Mouse (Mus musculus) cerebellum, adult (tissue): ENCODE measurements at regions not wholly inside any gene's neighbourhood (a gene's known extent, or its start where the extent isn't known, plus 50 kb on each side); places are given as distances from the start of the nearest gene placed in this dataset.

Experiments
- ATAC-seq: cut with Nextera tagmentation; 2 replicates; pipeline ENCODE4 v1.9.2; 2017; ENCODE audit warnings: mild to moderate bottlenecking, moderate library complexity, mixed read lengths; ENCODE audit not compliant: insufficient number of reproducible peaks, low FRiP score, low TSS enrichment

DNA sequence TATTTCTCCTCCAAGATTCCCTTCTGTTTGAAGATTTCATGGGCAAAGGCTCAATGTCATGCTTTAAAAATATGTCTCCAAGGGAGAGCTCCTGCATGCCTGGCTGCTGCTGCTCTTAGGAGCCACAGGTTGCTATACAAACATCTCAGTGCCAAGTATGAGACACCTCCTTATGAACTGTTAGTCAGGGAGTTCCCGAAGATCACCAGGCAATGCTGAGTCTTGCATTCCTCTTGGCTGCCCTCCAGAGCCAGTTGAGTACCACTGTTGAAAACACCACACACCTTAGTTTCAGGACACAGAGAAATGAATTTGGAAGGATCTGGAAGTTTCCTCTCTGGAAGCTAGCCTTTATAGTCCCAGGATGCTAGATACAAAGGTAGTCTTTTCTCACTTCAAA, 757.9 kb upstream of the Jmjd1c start:
- ATAC-seq, result no peak

DNA sequence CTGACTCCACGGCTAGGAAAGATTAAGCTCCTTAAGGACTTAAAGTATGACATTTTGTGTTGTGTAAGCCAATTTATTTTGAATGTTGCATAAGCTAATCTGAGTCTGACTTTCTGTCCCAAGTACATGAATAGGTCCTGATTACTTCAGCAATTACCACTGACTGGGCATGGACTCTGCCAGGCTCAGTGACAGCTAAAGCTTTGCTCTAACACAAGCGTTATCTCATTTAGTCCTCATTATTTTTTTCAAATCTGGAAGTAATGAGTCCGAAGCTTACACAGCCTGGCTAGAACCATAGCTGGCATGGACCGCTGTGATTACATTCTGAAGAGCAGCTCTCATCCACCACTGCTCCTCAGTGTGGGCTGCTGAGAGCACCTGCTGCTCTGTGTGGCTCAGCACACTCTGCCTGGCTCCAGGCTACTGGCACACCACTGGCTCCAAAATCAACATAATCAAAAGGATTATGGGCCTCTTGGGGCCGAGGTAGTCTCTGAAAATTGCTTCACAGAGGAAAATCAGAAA, 753.0 kb upstream of the Jmjd1c start:
- peak; percentile 76 for ATAC-seq

DNA sequence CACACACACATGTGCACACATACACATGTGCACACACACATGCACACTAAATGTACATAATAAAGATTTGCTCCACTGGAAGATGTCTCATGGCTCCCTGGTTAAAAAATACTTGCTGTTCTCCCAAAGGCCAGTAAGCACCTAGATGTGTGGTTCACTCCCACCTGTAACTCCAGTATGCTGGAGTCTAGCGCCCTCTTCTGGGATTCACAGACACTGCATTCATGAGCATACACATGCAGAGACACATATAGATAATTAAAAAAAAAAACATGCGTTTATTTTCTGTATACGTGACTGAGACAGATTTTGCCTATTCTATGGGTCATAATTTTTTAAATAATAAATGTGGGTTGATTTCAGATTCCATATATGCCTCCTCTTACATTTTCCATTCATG, 747.5 kb upstream of the Jmjd1c start:
- no peak for ATAC-seq

DNA sequence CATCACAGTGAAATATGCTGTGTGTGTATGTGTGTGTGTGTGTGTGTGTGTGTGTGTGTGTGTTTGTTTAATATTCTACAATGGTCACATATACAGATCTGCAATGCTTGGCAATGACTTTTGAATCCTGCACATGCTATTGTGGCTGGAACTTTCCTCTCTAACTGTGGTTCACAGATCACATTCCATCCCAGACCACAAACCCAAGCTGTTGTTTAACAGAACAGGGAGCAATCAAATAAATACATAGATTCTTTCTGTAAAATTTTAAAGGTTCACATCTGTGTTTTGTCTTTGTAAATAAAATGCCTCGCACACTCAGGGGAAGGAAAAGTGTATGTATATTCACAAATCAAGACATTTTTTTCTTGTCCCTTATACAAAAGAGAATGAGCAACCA, 744.9 kb upstream of the Jmjd1c start:
- no peak for ATAC-seq

DNA sequence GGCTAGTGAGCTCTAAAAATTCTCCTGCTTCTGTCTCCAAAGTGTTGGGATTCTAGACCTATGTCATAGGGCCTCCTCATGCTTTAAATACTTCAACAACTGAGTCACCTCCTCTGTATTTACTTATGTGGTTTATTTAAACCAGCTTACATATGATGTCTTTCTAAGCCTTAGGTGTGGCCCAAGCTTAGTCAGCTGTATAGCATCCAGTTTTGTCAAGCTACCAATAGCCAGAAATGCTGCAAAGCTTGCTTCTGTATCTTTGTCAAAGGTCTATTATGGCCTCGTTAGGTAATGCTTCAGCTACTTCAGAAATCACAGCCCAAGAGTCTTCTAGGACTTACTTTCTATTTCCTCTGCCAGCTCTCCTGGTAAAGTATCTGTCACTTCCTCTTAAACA, 741.9 kb upstream of the Jmjd1c start:
- no peak for ATAC-seq

DNA sequence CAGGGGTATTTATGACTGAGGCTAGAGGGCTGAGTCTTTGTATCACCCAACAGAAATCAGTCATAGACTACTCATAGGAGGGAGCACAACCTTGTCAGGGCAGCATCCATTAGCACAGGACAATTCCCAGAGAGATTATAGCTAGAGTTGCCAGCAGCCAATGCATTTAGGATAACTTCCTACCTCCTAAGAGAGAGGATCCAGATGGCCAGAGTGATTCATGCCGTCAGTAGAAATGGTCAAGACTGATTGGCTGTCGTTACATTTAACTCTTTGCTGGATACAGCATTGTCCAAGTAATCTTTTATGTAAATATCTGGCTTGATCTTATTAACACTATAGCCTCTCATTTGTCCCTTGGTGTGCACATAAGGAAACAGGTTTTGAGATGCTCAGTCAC, 740.9 kb upstream of the Jmjd1c start:
- ATAC-seq, result no peak

DNA sequence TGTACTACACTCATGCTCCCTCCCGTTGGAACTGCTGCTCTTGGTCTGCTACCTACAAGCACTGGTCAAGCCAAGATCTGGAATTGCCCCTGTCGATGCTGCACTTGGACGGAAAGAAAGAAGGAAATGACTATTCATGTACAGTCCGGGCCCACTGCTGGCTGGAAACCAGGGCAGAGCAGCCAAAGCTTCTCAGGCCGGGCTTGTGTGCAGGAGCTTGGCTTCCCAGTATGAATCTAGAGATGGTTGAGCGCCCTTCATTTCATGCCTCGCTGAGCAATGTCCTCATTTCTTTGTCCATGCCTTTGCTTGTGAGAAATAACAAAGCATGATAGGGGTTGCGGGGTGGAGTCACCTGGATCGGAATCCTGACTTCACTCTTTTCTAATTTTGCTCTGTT, 738.2 kb upstream of the Jmjd1c start:
- ATAC-seq, result peak; percentile 97

DNA sequence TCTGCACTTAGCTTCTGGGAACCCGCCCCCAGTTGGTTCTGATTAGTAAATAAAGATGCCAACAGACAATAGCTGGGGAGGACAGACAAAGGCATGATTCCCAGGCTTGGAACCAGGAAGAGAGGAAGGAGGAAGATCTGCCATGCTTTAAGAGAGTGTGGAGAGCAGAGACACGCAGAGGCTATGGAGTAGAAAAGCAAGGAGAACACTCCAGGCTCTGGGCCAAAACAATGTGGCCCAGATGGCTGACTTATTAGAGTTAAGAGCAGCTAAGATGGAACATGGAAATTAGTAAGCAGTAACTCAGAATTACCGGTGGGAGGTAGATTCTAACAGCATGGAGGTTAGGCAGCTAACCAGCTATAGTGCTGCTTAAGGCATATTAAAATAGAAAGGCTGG, 725.8 kb upstream of the Jmjd1c start:
- ATAC-seq, result peak; percentile 96

DNA sequence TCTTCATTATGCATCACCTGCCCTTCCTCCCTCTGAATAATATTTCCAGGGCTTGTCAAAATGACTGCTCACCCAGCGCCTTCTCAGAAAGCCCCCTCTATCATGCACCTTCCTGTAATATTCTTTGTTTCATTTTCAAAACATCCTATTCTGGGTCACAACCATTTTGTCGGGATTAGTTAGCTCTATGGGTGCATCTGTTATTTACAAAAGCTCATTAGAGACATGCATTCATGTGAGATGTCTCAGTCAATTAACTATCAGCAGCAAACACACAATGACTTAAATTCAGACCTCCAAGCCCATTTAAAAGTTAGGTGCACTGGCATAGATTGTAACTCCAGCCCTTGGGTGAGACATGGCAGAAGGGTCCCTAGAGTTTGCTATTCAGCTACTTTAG, 724.2 kb upstream of the Jmjd1c start:
- no peak for ATAC-seq
